Mouse (Mus musculus) ES-E14 (cell line): Measurements from ENCODE around the gene Slc25a34. TPM values are rescaled to one million over a fixed set of nuclear protein-coding genes. Genes with fewer than 3 reads are reported as not detected.

Experiments used
- DNase-seq: peaks from one replicate; pipeline ENCODE4 v3.0.0-alpha.2; 2013; ENCODE audit warnings: low read depth, low spot score
- H3K27ac ChIP-seq: 2 replicates; pipeline ENCODE4 v1.5.1; 2012; ENCODE audit warnings: low read depth, mild to moderate bottlenecking, low read length, moderate library complexity, mixed read lengths; ENCODE audit not compliant: poor library complexity, insufficient read depth, severe bottlenecking
- H3K36me3 ChIP-seq: 2 replicates; pipeline ENCODE4 v1.6.1; 2012; ENCODE audit warnings: mild to moderate bottlenecking, low read length, moderate library complexity, mixed read lengths; ENCODE audit not compliant: control insufficient read depth, poor library complexity, insufficient read depth, severe bottlenecking
- H3K4me1 ChIP-seq, 2 experiments: fragments of 150-350 bp in 1 of 2; sonication (generic) in 1 of 2; 2 replicates each; pipeline ENCODE4 v1.6.1; 2012; ENCODE audit warnings: low read length in 2 of 2, mild to moderate bottlenecking in 1 of 2, mixed read lengths in 1 of 2; ENCODE audit not compliant: control insufficient read depth in 2 of 2, insufficient read depth in 2 of 2, poor library complexity in 1 of 2
- H3K4me3 ChIP-seq, 2 experiments: fragments of 150-350 bp in 1 of 2; sonication (generic) in 1 of 2; 2 replicates each; pipeline ENCODE4 v1.5.1; 2012; ENCODE audit warnings: low read length in 2 of 2, low read depth in 1 of 2, mild to moderate bottlenecking in 1 of 2, mixed read lengths in 1 of 2; ENCODE audit not compliant: insufficient read depth in 1 of 2, poor library complexity in 1 of 2, severe bottlenecking in 1 of 2
- H3K9ac ChIP-seq: 2 replicates; pipeline ENCODE4 v1.6.1; 2012; ENCODE audit warnings: low read depth, mild to moderate bottlenecking, low read length, mixed read lengths; ENCODE audit not compliant: poor library complexity, insufficient read depth, severe bottlenecking
- H3K9me3 ChIP-seq: fragments of 150-350 bp; sonication (generic); 2 replicates; pipeline ENCODE4 v1.6.1; 2012; ENCODE audit warnings: low read depth, mild to moderate bottlenecking, low read length; ENCODE audit not compliant: control insufficient read depth, insufficient read depth
- CHD2 ChIP-seq: IDR thresholded peaks from 2 replicates; pipeline ENCODE4 v1.6.1; 2014; ENCODE audit warnings: mild to moderate bottlenecking, low read depth, low read length, inconsistent platforms
- HCFC1 ChIP-seq: IDR thresholded peaks from 2 replicates; pipeline ENCODE4 v1.6.1; 2012; ENCODE audit warnings: low read length, inconsistent platforms, borderline replicate concordance; ENCODE audit not compliant: insufficient read depth
- MAFK ChIP-seq: IDR thresholded peaks from 2 replicates; pipeline ENCODE4 v1.6.1; 2014; ENCODE audit warnings: mild to moderate bottlenecking, low read depth, low read length, inconsistent platforms; ENCODE audit not compliant: insufficient read depth
- ZC3H11A ChIP-seq: IDR thresholded peaks from 2 replicates; pipeline ENCODE4 v1.6.1; 2012; ENCODE audit warnings: low read depth, mild to moderate bottlenecking, inconsistent platforms, low read length, borderline replicate concordance
- ZNF384 ChIP-seq: IDR thresholded peaks from 2 replicates; pipeline ENCODE4 v1.6.1; 2012; ENCODE audit warnings: low read depth, low read length, inconsistent platforms
- in situ Hi-C, 2 experiments: fragments of 600-800 bp; cut with MboI; formaldehyde crosslinking; loops; one replicate each; pipeline ENCODE4 v1.15.1; 2025; ENCODE audit warnings: low sequenced_read_pairs in 2 of 2, inconsistent platforms in 1 of 2; ENCODE audit not compliant: unreplicated experiment in 2 of 2
- total RNA-seq: library from RNA; depleted of rRNA; stranded (reverse); fragments of 300-350 nt; gene quantifications from 2 replicates; pipeline ENCODE4 v1.2.3, GENCODE M21; 2012

The Slc25a34 gene
- total RNA-seq, 1 experiment: 0.76 TPM

- Histone ChIP-seq H3K9ac (peak overlapping the region; percentile 84), H3K36me3 (no peaks in the 10 kb centered on the region), H3K4me3 (peak overlapping the region; percentile 85 to 93), H3K4me1 (peaks cover 3 to 16% of the 10 kb centered on the region in 2 experiments; a peak in 3 of 4 replicates), H3K9me3 (no peaks in the 10 kb centered on the region), H3K27ac (no peak overlapping the region)
- in situ Hi-C loops: no loop called here
- DNase-seq: no peak
- TF ChIP-seq CHD2: no peak
- TF ChIP-seq ZNF384: no peak
- TF ChIP-seq HCFC1: no peak
- TF ChIP-seq ZC3H11A: no peak
- no peak for TF ChIP-seq MAFK
These were observed 40.6 kb upstream of the Slc25a34 start for GRCm38 (mm10) chr4:141664011-141664745.

- Histone ChIP-seq H3K36me3 (no peaks in the 10 kb centered on the region), H3K4me1 (peaks cover 3 to 16% of the 10 kb centered on the region in 2 experiments; a peak in 3 of 4 replicates), H3K4me3 (peak overlapping the region; percentile 76 to 93), H3K27ac (no peak overlapping the region), H3K9ac (peak overlapping the region; percentile 84), H3K9me3 (no peaks in the 10 kb centered on the region)
- TF ChIP-seq CHD2 (no peak), MAFK (no peak), ZC3H11A (no peak), ZNF384 (no peak), HCFC1 (no peak)
- in situ Hi-C loops: no loop called here
- DNase-seq: no peak
These were observed 39.7 kb upstream of the Slc25a34 start for GRCm38 (mm10) chr4:141663122-141663931.

DNA sequence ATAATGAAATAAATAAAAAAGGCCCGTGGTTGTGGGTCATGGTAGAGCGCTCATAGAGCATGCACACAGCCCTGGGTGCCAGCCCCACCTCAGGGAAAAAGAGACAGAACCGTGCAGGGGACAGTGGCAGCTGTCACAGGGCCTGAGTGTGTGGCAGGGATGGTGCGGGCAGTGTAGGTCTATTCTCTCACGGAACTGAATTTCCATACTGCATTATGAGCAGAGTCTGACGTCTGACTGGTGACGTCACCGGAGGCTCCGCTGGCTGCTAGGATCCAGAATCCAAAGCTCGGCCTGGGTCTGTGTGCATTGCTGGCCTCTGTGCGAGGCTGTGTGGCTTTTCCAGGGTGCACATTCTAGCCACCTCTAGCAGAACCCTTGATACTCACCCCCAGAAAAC, 37.3 kb upstream of the Slc25a34 start:
- H3K9me3 ChIP-seq: no peaks in the 10 kb centered on the region
- H3K4me3 ChIP-seq: no peak overlapping the region
- no peak overlapping the region; the same call in 1 of the 2 replicates for H3K27ac ChIP-seq
- no peak for TF ChIP-seq MAFK
- TF ChIP-seq ZNF384: no peak
- no peak for TF ChIP-seq HCFC1
- TF ChIP-seq CHD2: no peak
- TF ChIP-seq ZC3H11A: no peak
- H3K9ac ChIP-seq: no peak overlapping the region
- no peaks in the 10 kb centered on the region for H3K36me3 ChIP-seq
- in situ Hi-C loops: no loop called here
- DNase-seq: no peak
- peaks cover 3 to 20% of the 10 kb centered on the region in 2 experiments; a peak in 3 of 4 replicates for H3K4me1 ChIP-seq

GRCm38 (mm10) chr4:141659739-141660138, 36.1 kb upstream of the Slc25a34 start:
- no peak overlapping the region for H3K27ac ChIP-seq
- in situ Hi-C loops: no loop called here
- no peaks in the 10 kb centered on the region for H3K36me3 ChIP-seq
- H3K4me1 ChIP-seq: peaks cover 3 to 18% of the 10 kb centered on the region in 2 experiments; a peak in 3 of 4 replicates
- TF ChIP-seq CHD2 (no peak), HCFC1 (no peak)
- H3K4me3 ChIP-seq: no peak overlapping the region
- no peaks in the 10 kb centered on the region for H3K9me3 ChIP-seq
- no peak for DNase-seq
- no peak overlapping the region for H3K9ac ChIP-seq
